Mouse (Mus musculus): ENCODE results near the gene Gm21256. TPM values are rescaled to one million over a fixed set of nuclear protein-coding genes. Genes with fewer than 3 reads are reported as not detected.

The Gm21256 gene
- total RNA-seq (2023): not detected

DNA sequence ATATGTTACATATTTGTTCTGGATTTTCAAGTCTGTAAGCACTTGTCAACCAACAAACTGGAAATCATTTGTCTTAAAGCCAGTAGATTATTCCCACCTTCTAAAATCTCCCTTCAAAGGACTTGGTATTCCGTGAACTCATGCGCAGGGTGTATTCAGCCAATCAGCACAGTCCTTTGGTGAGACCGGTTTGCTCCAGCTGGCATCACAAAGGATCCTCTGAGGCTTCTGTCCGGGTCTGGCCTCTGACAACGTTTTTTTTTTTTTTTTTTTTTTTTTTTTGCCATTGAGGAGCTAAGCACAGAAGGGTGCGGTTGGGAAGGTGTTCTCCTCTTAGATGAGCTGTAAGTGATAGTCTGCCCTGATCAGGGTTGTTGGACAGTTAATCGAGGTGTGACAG, at the start of gene Gm21256:
Gene Gm21256, plus strand, starts transcription at position 301 of the 400 bp plus-strand sequence.

Other genes starting within 250 kb of the Gm21256 start
- not detected for gene Gm21170, start 240.1 kb downstream of the Gm21256 start, total RNA-seq (2023)